Mouse (Mus musculus): Measurements from ENCODE around the gene Aspdh.

- no peak for TF ChIP-seq CTCF (IDR thresholded peaks at IDR 0.05; ENCODE audit: low read depth)
- TF ChIP-seq EP300 (optimal IDR thresholded peaks at IDR 0.05): no peak
Observed at GRCm38 (mm10) chr7:44428968-44429521, 36.1 kb upstream of the Aspdh start, which contains the start of gene Lrrc4b.
